Mouse (Mus musculus) lung, embryonic 14.5 days (tissue): Measurements from ENCODE around the gene Hbb-y. TPM values are rescaled to one million over a fixed set of nuclear protein-coding genes. Genes with fewer than 3 reads are reported as not detected.
"Not testable (repeated sequence)": the region's sequence is repeated elsewhere in the genome, so short reads cannot be mapped to it uniquely, and the experiment has no call there.

ENCODE experiments used
- ATAC-seq: fragments of 200-750 bp; cut with Nextera tagmentation; 2 replicates; pipeline ENCODE4 v1.8.0; 2017; ENCODE audit warnings: mild to moderate bottlenecking, moderate TSS enrichment, moderate library complexity; ENCODE audit not compliant: insufficient read depth
- DNase-seq: peaks from one replicate; pipeline ENCODE4 v3.0.0-alpha.2; 2015
- H3K27ac ChIP-seq: fragments of 300-500 bp; sonication (generic); 2 replicates; pipeline ENCODE4 v1.5.1; 2014; ENCODE audit warnings: low read depth, mild to moderate bottlenecking, moderate library complexity
- H3K27me3 ChIP-seq: fragments of 300-500 bp; sonication (generic); 2 replicates; pipeline ENCODE4 v1.6.1; 2014; ENCODE audit warnings: low read length, control low read depth; ENCODE audit not compliant: insufficient read depth
- H3K36me3 ChIP-seq: fragments of 300-500 bp; sonication (generic); 2 replicates; pipeline ENCODE4 v1.6.1; 2014; ENCODE audit warnings: control low read depth; ENCODE audit not compliant: insufficient read depth
- H3K4me1 ChIP-seq: fragments of 300-500 bp; sonication (generic); 2 replicates; pipeline ENCODE4 v1.6.1; 2014; ENCODE audit warnings: antibody characterized with exemption, control low read depth; ENCODE audit not compliant: insufficient read depth
- H3K4me2 ChIP-seq: fragments of 300-500 bp; sonication (generic); 2 replicates; pipeline ENCODE4 v1.6.1; 2014; ENCODE audit warnings: mild to moderate bottlenecking
- H3K4me3 ChIP-seq: fragments of 300-500 bp; sonication (generic); 2 replicates; pipeline ENCODE4 v1.5.1; 2014; ENCODE audit warnings: low read depth, low read length
- H3K9ac ChIP-seq: fragments of 300-500 bp; sonication (generic); 2 replicates; pipeline ENCODE4 v1.6.1; 2014
- H3K9me3 ChIP-seq: fragments of 300-500 bp; sonication (generic); 2 replicates; pipeline ENCODE4 v1.6.1; 2016; ENCODE audit warnings: low read depth, low read length, control low read depth
- CTCF ChIP-seq: IDR thresholded peaks from 2 replicates; pipeline ENCODE4 v1.5.1; 2016; ENCODE audit warnings: antibody characterized with exemption, low read depth
- WGBS: fragments of 180-500 bp; shearing (Covaris S2); extraction: QIAGEN DNeasy Blood & Tissue Kit; methylation state at CpG from one replicate; pipeline ENCODE4 v1.1.7; 2014; 5-methylcytosine and 5-hydroxymethylcytosine counted together
- polyA plus RNA-seq: library from polyadenylated mRNA; unstranded; fragments of >200 nt; fragmentation: Nextera tagmentation; extraction: Ambion mirVana; gene quantifications from 2 replicates; pipeline ENCODE4 v1.2.1, GENCODE M21; 2014

The Hbb-y gene
- polyA plus RNA-seq, 1 experiment from 2014 or later: 1,968 TPM

DNA sequence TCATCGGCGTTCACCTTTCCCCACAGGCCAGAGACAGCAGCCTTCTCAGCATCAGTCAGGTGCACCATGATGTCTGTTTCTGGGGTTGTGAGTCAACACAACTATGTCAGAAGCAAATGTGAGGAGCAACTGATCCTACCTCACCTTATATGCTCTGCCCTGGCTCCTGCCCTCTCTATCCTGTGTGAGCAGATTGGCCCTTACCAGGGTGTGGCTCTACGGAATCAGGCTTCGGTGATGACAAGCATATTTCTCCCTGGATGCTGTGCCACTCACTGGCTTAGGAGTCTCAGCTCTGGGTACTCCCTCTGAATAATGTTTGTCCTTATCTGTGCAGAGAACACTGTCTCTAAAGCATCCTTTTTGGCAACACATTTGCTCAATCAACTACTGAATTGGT lies 25.2 kb downstream of the Hbb-y start, which contains the start of gene Hbb-bs:
TSS of gene Hbb-bs (minus strand) at position 289 of the 400 bp plus-strand sequence.
- WGBS: 91% methylated on average over 4 of the region's 4 CpGs

GRCm38 (mm10) chr7:103827139-103827538 lies 25.9 kb downstream of the Hbb-y start:
- H3K27ac ChIP-seq, DNase-seq, H3K4me3 ChIP-seq, H3K9ac ChIP-seq, H3K4me1 ChIP-seq, ATAC-seq, H3K27me3 ChIP-seq, H3K4me2 ChIP-seq, H3K9me3 ChIP-seq, H3K36me3 ChIP-seq: not testable (repeated sequence)
- no CpG with 5 or more reads among the region's 2 CpGs for WGBS

More for the DNA sequence above, 25.2 kb downstream of the Hbb-y start, which contains the start of gene Hbb-bs:
- H3K9me3 ChIP-seq: no peaks in the 10 kb centered on the region
- H3K27me3 ChIP-seq: no peaks in the 10 kb centered on the region
- no peaks in the 10 kb centered on the region for H3K4me1 ChIP-seq
- DNase-seq (no peak), ATAC-seq (peak; percentile 83)
- no peak within 1 kb of the TSS for H3K9ac ChIP-seq
- no peak within 1 kb of the TSS for H3K27ac ChIP-seq
- no peaks in the 10 kb centered on the region for H3K36me3 ChIP-seq
- no peak for TF ChIP-seq CTCF
- H3K4me3 ChIP-seq: no peak within 1 kb of the TSS
- H3K4me2 ChIP-seq: no peak within 1 kb of the TSS

GRCm38 (mm10) chr7:103826255-103826887 lies 26.6 kb downstream of the Hbb-y start:
- TF ChIP-seq CTCF: no peak
- Histone ChIP-seq H3K9ac (no peak overlapping the region), H3K4me2 (no peak overlapping the region), H3K36me3 (no peaks in the 10 kb centered on the region), H3K4me1 (no peaks in the 10 kb centered on the region), H3K27ac (no peak overlapping the region), H3K9me3 (no peaks in the 10 kb centered on the region), H3K27me3 (no peaks in the 10 kb centered on the region), H3K4me3 (no peak overlapping the region)
- DNase-seq (no peak), ATAC-seq (no peak; the same call in 1 of the 2 replicates)
- WGBS: 50% methylated on average over 3 of the region's 3 CpGs

DNA sequence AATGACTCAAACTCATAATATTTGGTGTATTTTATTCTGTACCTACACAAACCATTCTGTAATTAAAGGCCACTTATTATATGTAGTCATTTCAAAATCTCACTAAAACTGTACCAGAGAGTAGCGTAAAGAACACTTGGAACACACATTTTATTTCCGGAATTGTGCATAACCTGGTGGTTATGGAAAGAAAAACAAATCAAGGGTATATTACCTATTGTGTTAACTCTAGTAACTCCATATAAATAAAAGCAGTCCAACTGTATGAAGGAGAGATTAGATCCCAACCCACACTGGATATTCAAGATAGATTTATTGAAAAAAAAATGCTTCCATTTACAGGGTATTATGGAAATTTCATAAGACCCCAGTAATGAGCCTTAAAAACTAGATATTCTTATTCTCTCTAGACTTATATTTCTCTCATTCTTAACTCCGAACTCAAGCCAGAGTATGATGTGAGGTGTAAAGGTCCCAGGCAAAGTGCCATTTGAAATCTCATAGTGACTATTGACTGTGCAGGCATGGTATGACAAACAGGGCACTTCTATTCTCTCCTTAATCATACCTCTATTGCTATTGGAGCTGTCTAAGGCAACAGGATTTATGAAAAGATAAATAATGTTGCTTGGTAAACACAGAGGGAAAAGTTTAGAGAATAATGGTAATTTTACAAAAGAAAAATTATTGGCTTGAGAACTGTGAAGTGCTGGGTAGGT lies 27.3 kb downstream of the Hbb-y start:
- no peak overlapping the region for H3K27ac ChIP-seq
- H3K9me3 ChIP-seq: no peaks in the 10 kb centered on the region
- H3K27me3 ChIP-seq: no peaks in the 10 kb centered on the region
- no peak overlapping the region for H3K4me3 ChIP-seq
- DNase-seq (no peak), ATAC-seq (peak; percentile 63; the same call in 1 of the 2 replicates)
- H3K9ac ChIP-seq: no peak overlapping the region
- TF ChIP-seq CTCF: no peak
- H3K36me3 ChIP-seq: no peaks in the 10 kb centered on the region
- 86% methylated on average over 3 of the region's 3 CpGs for WGBS
- H3K4me1 ChIP-seq: no peaks in the 10 kb centered on the region
- H3K4me2 ChIP-seq: no peak overlapping the region

DNA sequence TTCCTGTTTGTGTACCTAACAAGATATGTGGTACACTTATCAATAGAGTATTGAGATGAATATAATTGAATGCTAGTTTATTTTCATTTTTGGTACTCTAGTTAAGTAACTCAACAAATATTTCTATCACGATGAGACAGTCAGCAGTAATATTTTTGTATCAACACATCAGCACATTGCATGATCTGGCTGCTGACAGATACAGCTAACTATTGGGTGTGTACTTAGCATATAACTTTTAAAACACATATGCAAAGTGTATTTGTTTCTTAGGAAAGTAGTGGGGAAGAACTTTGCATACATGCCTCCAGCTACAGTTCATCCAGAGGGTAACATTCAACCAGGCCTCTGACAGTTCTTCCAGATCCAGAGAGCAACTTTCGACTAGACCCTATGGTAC lies 28.4 kb downstream of the Hbb-y start:
- 75% methylated on average over 2 of the region's 2 CpGs for whole genome bisulfite sequencing

GRCm38 (mm10) chr7:103815085-103815484 lies 37.9 kb downstream of the Hbb-y start:
- not testable (repeated sequence) for H3K4me2 ChIP-seq, H3K9ac ChIP-seq, H3K4me3 ChIP-seq, DNase-seq, H3K36me3 ChIP-seq, H3K4me1 ChIP-seq, H3K27ac ChIP-seq, H3K9me3 ChIP-seq, ATAC-seq, H3K27me3 ChIP-seq
- WGBS: 100% methylated on average over 1 of the region's 2 CpGs

More for the DNA sequence above, 28.4 kb downstream of the Hbb-y start:
- no peak overlapping the region; the same call in 1 of the 2 replicates for H3K27ac ChIP-seq
- no peak overlapping the region for H3K4me3 ChIP-seq
- no peak overlapping the region for H3K9ac ChIP-seq
- no peak overlapping the region for H3K4me2 ChIP-seq
- no peak for TF ChIP-seq CTCF
- ATAC-seq: no peak
- H3K4me1 ChIP-seq: no peaks in the 10 kb centered on the region
- H3K9me3 ChIP-seq: no peaks in the 10 kb centered on the region
- no peaks in the 10 kb centered on the region for H3K36me3 ChIP-seq
- no peak for DNase-seq
- H3K27me3 ChIP-seq: no peaks in the 10 kb centered on the region

GRCm38 (mm10) chr7:103813766-103814165 lies 39.2 kb downstream of the Hbb-y start, which contains the start of gene Hbb-bt:
TSS of gene Hbb-bt (minus strand) at chr7:103813996.
- ATAC-seq (peak; percentile 62; the same call in 1 of the 2 replicates), DNase-seq (no peak)

DNA sequence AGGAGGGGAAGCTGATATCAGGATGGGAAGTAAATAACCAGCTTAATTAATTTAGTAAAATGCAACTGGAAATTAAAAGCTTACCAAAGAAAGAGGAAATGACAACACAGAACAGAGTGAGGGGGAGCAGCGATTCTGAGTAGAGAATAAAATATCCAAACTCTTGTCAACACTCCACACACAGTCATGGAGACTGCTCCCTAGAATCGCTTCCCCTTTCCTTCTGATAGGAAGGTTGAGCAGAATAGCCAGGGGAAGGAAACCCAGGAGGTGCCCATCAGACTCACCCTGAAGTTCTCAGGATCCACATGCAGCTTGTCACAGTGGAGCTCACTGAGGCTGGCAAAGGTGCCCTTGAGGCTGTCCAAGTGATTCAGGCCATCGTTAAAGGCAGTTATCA lies 39.9 kb downstream of the Hbb-y start:
- H3K36me3 ChIP-seq, DNase-seq, H3K9me3 ChIP-seq, H3K4me1 ChIP-seq, H3K4me2 ChIP-seq, H3K27ac ChIP-seq, ATAC-seq, H3K4me3 ChIP-seq, H3K9ac ChIP-seq, H3K27me3 ChIP-seq: not testable (repeated sequence)
- no CpG with 5 or more reads among the region's 3 CpGs for WGBS

More at GRCm38 (mm10) chr7:103813766-103814165, 39.2 kb downstream of the Hbb-y start, which contains the start of gene Hbb-bt:
- no peaks in the 10 kb centered on the region for H3K4me1 ChIP-seq
- no peak within 1 kb of the TSS for H3K4me3 ChIP-seq
- TF ChIP-seq CTCF: no peak
- H3K36me3 ChIP-seq: no peaks in the 10 kb centered on the region
- no peak within 1 kb of the TSS for H3K9ac ChIP-seq
- no peak within 1 kb of the TSS for H3K4me2 ChIP-seq
- WGBS: 67% methylated on average over 3 of the region's 3 CpGs
- H3K27me3 ChIP-seq: no peaks in the 10 kb centered on the region
- no peak within 1 kb of the TSS for H3K27ac ChIP-seq
- no peaks in the 10 kb centered on the region for H3K9me3 ChIP-seq
